Mouse (Mus musculus): ENCODE results near the gene Gm19345. TPM values are rescaled to one million over a fixed set of nuclear protein-coding genes. Genes with fewer than 3 reads are reported as not detected.

Gene Gm19345
- 1.4 and 1.7 TPM in 2 replicates for polyA plus RNA-seq (2016; fragmentation: Nextera tagmentation; extraction: Ambion mirVana)

DNA sequence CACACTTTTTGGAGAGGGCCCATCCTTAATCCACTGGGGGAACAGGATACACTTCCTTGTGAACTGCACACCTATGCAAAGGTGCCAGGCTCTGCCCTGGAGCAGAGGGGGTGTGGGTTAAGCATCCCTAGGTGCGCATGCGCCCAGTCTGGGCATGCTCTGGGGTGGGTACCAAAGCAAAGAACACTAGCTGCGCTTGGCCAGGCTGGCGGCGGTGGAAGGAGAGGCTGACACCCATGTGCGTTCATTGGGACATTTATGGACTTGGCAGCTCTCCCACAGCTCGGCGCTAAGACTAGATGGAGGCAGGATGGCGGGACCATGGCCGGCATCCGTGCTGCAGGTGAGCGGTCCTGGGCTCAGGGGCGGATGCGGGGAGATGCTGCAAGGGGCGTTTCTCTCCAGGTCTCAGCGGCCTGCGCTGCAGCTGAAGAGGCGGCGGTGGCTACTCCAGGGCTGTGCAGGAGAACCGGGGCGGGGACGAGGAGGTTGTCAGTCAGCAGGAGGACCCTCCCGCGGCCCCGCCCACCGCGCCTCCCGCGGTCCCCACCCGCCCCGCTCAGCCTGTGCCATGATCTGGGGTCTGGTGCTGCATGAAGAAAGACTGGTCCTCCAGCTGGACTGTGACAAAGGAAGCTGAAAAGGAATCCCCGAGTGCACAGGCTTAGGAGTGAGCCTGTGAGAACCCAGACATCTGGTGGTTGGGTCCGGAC lies at the start of gene Gm19345:
Gene Gm19345 (plus strand): TSS at position 146 of the 713 bp plus-strand sequence.
- peak within 1 kb of the TSS; percentile 53 for H3K4me2 ChIP-seq (replicated peaks)
- H3K4me1 ChIP-seq = no peaks in the 10 kb centered on the region; the same call in 1 of the 2 replicates
- no peaks in the 10 kb centered on the region for H3K9me3 ChIP-seq
- no peaks in the 10 kb centered on the region for H3K36me3 ChIP-seq
- H3K9ac ChIP-seq = peak within 1 kb of the TSS; percentile 5; the same call in 1 of the 2 replicates
- ATAC-seq (ENCODE audit: low FRiP score, low read depth) = peak; percentile 76
- H3K27ac ChIP-seq = no peak within 1 kb of the TSS
- 4% methylated on average over 33 of the region's 33 CpGs for WGBS
- H3K27me3 ChIP-seq (replicated peaks) = peaks cover 8% of the 10 kb centered on the region; the same call in 1 of the 2 replicates
- peak within 1 kb of the TSS; percentile 26; the same call in 1 of the 2 replicates for H3K4me3 ChIP-seq

GRCm38 (mm10) chr7:19802995-19803394 lies 48.8 kb upstream of the Gm19345 start:
- 20% methylated on average over 7 of the region's 7 CpGs for WGBS
- Histone ChIP-seq H3K36me3 (no peaks in the 10 kb centered on the region), H3K4me3 (no peak overlapping the region), H3K27ac (no peak overlapping the region), H3K4me1 (no peaks in the 10 kb centered on the region), H3K9ac (no peak overlapping the region), H3K4me2 (replicated peaks) (no peak overlapping the region), H3K27me3 (replicated peaks) (no peaks in the 10 kb centered on the region), H3K9me3 (no peaks in the 10 kb centered on the region)
- ATAC-seq (ENCODE audit: low FRiP score, low read depth) = no peak

- ATAC-seq (ENCODE audit: low FRiP score, low read depth) = no peak
- WGBS = 84% methylated on average over 8 of the region's 8 CpGs
- Histone ChIP-seq H3K4me1 (peaks cover 8% of the 10 kb centered on the region; the same call in 1 of the 2 replicates), H3K27ac (no peak overlapping the region), H3K9me3 (no peaks in the 10 kb centered on the region), H3K4me3 (no peak overlapping the region), H3K36me3 (no peaks in the 10 kb centered on the region), H3K27me3 (replicated peaks) (peaks cover 34% of the 10 kb centered on the region), H3K9ac (no peak overlapping the region), H3K4me2 (replicated peaks) (no peak overlapping the region)
Measured at GRCm38 (mm10) chr7:19806356-19806969, 45.3 kb upstream of the Gm19345 start.

DNA sequence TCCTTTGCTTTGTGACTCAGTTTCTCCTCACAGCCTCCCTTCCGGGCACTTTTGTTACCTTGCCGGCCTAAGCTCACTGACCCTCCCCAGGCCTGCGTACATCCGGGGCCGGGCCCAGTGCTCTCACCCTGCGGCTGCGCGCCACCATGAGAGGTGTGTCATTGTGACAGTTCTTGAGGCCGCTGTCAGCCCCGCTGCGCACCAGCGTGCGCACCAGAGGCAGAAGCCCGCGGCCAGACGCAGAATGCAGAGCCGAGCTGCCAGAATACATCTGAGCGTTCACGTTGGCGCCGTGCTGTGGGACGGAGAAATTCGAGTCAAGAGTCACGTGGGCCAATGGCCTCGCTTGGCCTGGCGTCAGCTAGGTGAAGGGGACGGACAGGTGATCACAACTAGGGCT lies 42.4 kb upstream of the Gm19345 start:
- no peak for ATAC-seq (ENCODE audit: low FRiP score, low read depth)
- H3K9ac ChIP-seq = peak overlapping the region; percentile 33; the same call in 1 of the 2 replicates
- H3K9me3 ChIP-seq = no peaks in the 10 kb centered on the region
- 4% methylated on average over 27 of the region's 27 CpGs for WGBS
- peak overlapping the region; percentile 48 for H3K4me2 ChIP-seq (replicated peaks)
- H3K27me3 ChIP-seq (replicated peaks) = peaks cover 45% of the 10 kb centered on the region
- no peaks in the 10 kb centered on the region for H3K36me3 ChIP-seq
- peaks cover 9% of the 10 kb centered on the region; the same call in 1 of the 2 replicates for H3K4me1 ChIP-seq
- no peak overlapping the region for H3K27ac ChIP-seq
- H3K4me3 ChIP-seq = 0 out of 2 replicates have a peak overlapping the region, but pooled peaks have one; percentile 3

- ATAC-seq (ENCODE audit: low FRiP score, low read depth) = no peak
- 0 out of 2 replicates have a peak overlapping the region, but pooled peaks have one; percentile 3 for H3K4me3 ChIP-seq
- no peak overlapping the region for H3K9ac ChIP-seq
- H3K27ac ChIP-seq = no peak overlapping the region
- H3K36me3 ChIP-seq = no peaks in the 10 kb centered on the region
- 3% methylated on average over 22 of the region's 22 CpGs for WGBS
- no peaks in the 10 kb centered on the region for H3K9me3 ChIP-seq
- H3K27me3 ChIP-seq (replicated peaks) = peaks cover 45% of the 10 kb centered on the region
- H3K4me2 ChIP-seq (replicated peaks) = peak overlapping the region; percentile 49
- H3K4me1 ChIP-seq = peaks cover 14% of the 10 kb centered on the region; the same call in 1 of the 2 replicates
Measured at GRCm38 (mm10) chr7:19811114-19811513, 40.7 kb upstream of the Gm19345 start.

GRCm38 (mm10) chr7:19813161-19813560 lies 38.6 kb upstream of the Gm19345 start:
- WGBS = 84% methylated on average over 4 of the region's 4 CpGs
- peaks cover 62% of the 10 kb centered on the region for H3K27me3 ChIP-seq (replicated peaks)
- no peak overlapping the region for H3K27ac ChIP-seq

DNA sequence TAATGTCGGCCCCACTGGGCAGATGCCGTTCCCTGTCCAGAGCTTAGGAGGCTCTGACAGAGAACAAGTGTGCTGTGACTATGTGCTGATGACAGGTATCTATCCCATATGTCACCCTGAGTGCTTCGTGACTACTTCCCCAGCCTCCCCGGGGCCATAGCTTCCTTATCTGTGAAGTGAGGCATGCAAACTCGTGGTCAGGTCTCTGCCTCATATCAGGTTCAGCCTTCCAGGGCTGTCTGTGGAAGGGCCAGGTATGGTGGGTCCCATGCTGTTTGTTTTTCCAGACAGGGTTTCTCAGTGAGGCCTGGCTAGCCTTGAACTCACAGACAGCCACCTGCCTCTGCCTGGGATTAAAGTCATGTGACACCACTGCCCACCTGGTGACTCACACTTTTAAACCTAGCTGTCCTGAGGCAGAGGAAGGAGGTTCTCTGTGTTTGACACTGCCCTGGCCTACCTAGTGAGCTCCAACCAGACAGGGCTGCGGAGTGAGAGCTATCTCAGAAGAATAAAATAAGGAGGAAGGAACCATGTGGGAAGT lies 38.2 kb upstream of the Gm19345 start:
- Histone ChIP-seq H3K27me3 (replicated peaks) (peaks cover 60% of the 10 kb centered on the region), H3K27ac (no peak overlapping the region)
- 81% methylated on average over 6 of the region's 6 CpGs for WGBS

More at GRCm38 (mm10) chr7:19813161-19813560, 38.6 kb upstream of the Gm19345 start:
- Histone ChIP-seq H3K9ac (no peak overlapping the region), H3K36me3 (no peaks in the 10 kb centered on the region), H3K4me3 (no peak overlapping the region), H3K4me1 (peaks cover 27% of the 10 kb centered on the region), H3K4me2 (replicated peaks) (no peak overlapping the region), H3K9me3 (no peaks in the 10 kb centered on the region)
- ATAC-seq (ENCODE audit: low FRiP score, low read depth) = no peak

DNA sequence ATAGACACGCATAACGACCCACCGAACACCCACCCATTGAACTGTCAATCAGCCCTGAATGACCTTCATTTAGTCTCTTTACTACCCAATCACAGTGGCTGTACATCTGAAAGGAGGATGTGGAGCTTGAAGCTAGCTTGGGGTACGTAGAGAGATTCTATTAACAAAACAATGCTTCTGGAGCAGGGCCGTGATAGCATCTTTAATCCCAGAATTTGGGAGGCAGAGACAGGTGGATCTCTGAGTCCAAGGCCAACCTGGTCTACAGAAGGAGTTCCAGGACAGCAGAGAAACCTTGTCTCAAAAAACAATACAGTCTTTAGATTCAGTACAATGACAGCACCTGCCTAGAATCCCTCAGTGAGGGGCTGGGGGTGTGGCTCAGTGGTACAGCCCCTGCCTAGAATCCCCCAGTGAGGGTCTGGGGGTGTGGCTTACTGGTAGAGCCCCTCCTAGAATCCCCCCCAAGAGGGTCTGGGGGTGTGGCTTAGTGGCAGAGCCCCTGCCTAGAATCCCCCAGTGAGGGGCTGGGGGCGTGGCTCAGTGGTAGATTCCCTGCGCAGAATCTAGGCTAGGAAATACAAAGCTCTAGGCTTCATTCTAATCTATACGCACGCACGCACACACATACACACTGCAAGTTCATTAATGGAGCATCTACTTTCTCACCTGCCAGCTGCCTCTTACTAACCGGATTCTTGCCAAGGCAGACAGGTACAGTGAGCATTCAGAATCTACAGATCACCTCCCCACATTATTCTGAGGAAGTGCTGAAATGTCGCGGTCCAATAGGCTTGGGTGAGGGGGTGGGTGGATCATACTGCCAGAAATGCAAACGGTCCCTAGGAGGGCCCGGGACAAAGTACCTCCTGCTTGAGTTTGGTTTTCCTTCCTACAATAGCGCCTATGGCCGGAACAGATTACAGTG lies 36.2 kb upstream of the Gm19345 start:
- no peak overlapping the region for H3K9ac ChIP-seq
- no peaks in the 10 kb centered on the region for H3K36me3 ChIP-seq
- H3K4me1 ChIP-seq = peaks cover 27% of the 10 kb centered on the region
- no peak overlapping the region for H3K27ac ChIP-seq
- H3K9me3 ChIP-seq = 0 out of 2 replicates have a peak, but pooled peaks cover 6% of the 10 kb centered on the region
- peaks cover 43% of the 10 kb centered on the region for H3K27me3 ChIP-seq (replicated peaks)
- ATAC-seq (ENCODE audit: low FRiP score, low read depth) = peak; percentile 25; the same call in 1 of the 2 replicates
- peak overlapping the region; percentile 35 for H3K4me3 ChIP-seq
- 26% methylated on average over 17 of the region's 17 CpGs for WGBS
- H3K4me2 ChIP-seq (replicated peaks) = peak overlapping the region; percentile 66

More for the DNA sequence above, 38.2 kb upstream of the Gm19345 start:
- peaks cover 27% of the 10 kb centered on the region for H3K4me1 ChIP-seq
- no peaks in the 10 kb centered on the region for H3K36me3 ChIP-seq
- ATAC-seq (ENCODE audit: low FRiP score, low read depth) = no peak
- no peak overlapping the region for H3K4me3 ChIP-seq
- no peaks in the 10 kb centered on the region for H3K9me3 ChIP-seq
- no peak overlapping the region for H3K4me2 ChIP-seq (replicated peaks)
- H3K9ac ChIP-seq = no peak overlapping the region

- H3K9me3 ChIP-seq = 0 out of 2 replicates have a peak, but pooled peaks cover 6% of the 10 kb centered on the region
- H3K36me3 ChIP-seq = no peaks in the 10 kb centered on the region
- H3K9ac ChIP-seq = no peak overlapping the region
- peaks cover 21% of the 10 kb centered on the region for H3K4me1 ChIP-seq
- H3K4me3 ChIP-seq = peak overlapping the region; percentile 35
- H3K4me2 ChIP-seq (replicated peaks) = peak overlapping the region; percentile 66
- ATAC-seq (ENCODE audit: low FRiP score, low read depth) = peak; percentile 46
- 2% methylated on average over 28 of the region's 28 CpGs for WGBS
- H3K27me3 ChIP-seq (replicated peaks) = peaks cover 42% of the 10 kb centered on the region
- H3K27ac ChIP-seq = no peak overlapping the region
Measured at GRCm38 (mm10) chr7:19816224-19816771, 35.5 kb upstream of the Gm19345 start.

DNA sequence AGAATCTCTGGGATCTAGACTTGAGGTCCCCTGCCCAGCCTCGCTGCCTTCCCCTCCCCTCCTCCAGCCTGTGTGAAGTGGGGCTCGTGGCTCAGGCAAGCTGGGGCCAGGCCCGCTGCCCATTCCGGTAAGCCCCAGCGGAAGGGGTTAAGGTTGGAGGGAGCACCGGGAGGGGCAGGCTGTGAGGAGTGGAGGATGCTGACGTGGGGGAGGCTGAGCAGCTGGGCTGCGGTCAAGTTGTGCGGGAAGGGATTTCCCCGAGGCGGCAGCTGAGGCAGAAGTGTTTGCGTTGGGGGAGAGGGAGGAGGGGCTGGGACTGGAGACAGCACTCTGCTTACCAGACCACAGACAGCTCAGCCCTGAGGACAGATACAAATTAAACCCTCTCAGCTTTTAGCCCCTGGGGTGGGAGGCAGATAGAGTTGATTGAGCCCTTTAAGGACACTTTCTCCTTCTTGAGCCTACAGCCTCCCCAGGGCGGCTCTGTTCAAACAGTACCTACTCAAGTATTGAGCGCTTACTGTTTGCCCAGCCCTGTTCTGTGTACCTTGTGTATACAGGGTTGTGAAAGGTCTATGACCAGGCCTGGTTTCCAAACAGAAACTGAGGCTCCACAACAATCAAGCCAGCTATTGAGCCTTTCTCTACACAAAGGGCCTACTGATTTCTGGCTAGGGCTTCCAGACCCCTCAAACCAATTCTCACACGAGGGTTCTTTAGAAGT lies 34.3 kb upstream of the Gm19345 start:
- Histone ChIP-seq H3K4me2 (replicated peaks) (peak overlapping the region; percentile 66), H3K9me3 (0 out of 2 replicates have a peak, but pooled peaks cover 6% of the 10 kb centered on the region), H3K27ac (no peak overlapping the region), H3K36me3 (no peaks in the 10 kb centered on the region), H3K27me3 (replicated peaks) (peaks cover 43% of the 10 kb centered on the region), H3K4me1 (peaks cover 24% of the 10 kb centered on the region), H3K9ac (no peak overlapping the region), H3K4me3 (no peak overlapping the region)
- peak; percentile 46 for ATAC-seq (ENCODE audit: low FRiP score, low read depth)
- 6% methylated on average over 15 of the region's 15 CpGs for WGBS
